Mouse (Mus musculus) stomach, embryonic 15.5 days (tissue): ENCODE measurements around the gene Pla2g5. TPM values are rescaled to one million over a fixed set of nuclear protein-coding genes. Genes with fewer than 3 reads are reported as not detected.

ENCODE experiments used
- ATAC-seq: fragments of 200-750 bp; cut with Nextera tagmentation; 2 replicates; pipeline ENCODE4 v1.8.0; 2017; ENCODE audit warnings: low read depth, moderate number of reproducible peaks, moderate TSS enrichment; ENCODE audit not compliant: insufficient read depth, low FRiP score
- H3K27ac ChIP-seq: fragments of 300-500 bp; sonication (generic); 2 replicates; pipeline ENCODE4 v1.5.1; 2015; ENCODE audit warnings: mild to moderate bottlenecking, inconsistent platforms
- H3K27me3 ChIP-seq: fragments of 300-500 bp; sonication (generic); replicated peaks from 2 replicates; pipeline ENCODE4 v1.6.1; 2015; ENCODE audit warnings: inconsistent platforms
- H3K36me3 ChIP-seq: fragments of 300-500 bp; sonication (generic); 2 replicates; pipeline ENCODE4 v1.6.1; 2015; ENCODE audit warnings: inconsistent platforms
- H3K4me1 ChIP-seq: fragments of 300-500 bp; sonication (generic); 2 replicates; pipeline ENCODE4 v1.6.1; 2015; ENCODE audit warnings: inconsistent platforms
- H3K4me2 ChIP-seq: fragments of 300-500 bp; sonication (generic); 2 replicates; pipeline ENCODE4 v1.6.1; 2015; ENCODE audit warnings: mild to moderate bottlenecking, inconsistent platforms
- H3K4me3 ChIP-seq: fragments of 300-500 bp; sonication (generic); replicated peaks from 2 replicates; pipeline ENCODE4 v1.5.1; 2015; ENCODE audit warnings: inconsistent platforms
- H3K9ac ChIP-seq: fragments of 300-500 bp; sonication (generic); 2 replicates; pipeline ENCODE4 v1.6.1; 2015; ENCODE audit warnings: inconsistent platforms
- H3K9me3 ChIP-seq: fragments of 300-500 bp; sonication (generic); 2 replicates; pipeline ENCODE4 v1.6.1; 2016; ENCODE audit warnings: inconsistent platforms
- WGBS: fragments of 180-500 bp; shearing (Covaris S2); methylation state at CpG from one replicate; pipeline ENCODE4 v1.1.7; 2015; 5-methylcytosine and 5-hydroxymethylcytosine counted together
- polyA plus RNA-seq: library from polyadenylated mRNA; unstranded; fragments of >200 nt; fragmentation: Nextera tagmentation; extraction: Ambion mirVana; gene quantifications from 2 replicates; pipeline ENCODE4 v1.2.1, GENCODE M21; 2015

Pla2g5 gene
- polyA plus RNA-seq, 1 experiment from 2014 or later = 0.18 TPM

- Histone ChIP-seq H3K36me3 (no peaks in the 10 kb centered on the region), H3K27ac (no peak overlapping the region), H3K9me3 (no peaks in the 10 kb centered on the region), H3K9ac (no peak overlapping the region), H3K4me2 (no peak overlapping the region), H3K4me3 (no peak overlapping the region), H3K4me1 (0 out of 2 replicates have a peak, but pooled peaks cover 11% of the 10 kb centered on the region), H3K27me3 (no peaks in the 10 kb centered on the region)
- 57% methylated on average over 2 of the region's 2 CpGs for WGBS
- ATAC-seq = no peak
These were observed 70.0 kb downstream of the Pla2g5 start for GRCm38 (mm10) chr4:138793276-138793675.

DNA sequence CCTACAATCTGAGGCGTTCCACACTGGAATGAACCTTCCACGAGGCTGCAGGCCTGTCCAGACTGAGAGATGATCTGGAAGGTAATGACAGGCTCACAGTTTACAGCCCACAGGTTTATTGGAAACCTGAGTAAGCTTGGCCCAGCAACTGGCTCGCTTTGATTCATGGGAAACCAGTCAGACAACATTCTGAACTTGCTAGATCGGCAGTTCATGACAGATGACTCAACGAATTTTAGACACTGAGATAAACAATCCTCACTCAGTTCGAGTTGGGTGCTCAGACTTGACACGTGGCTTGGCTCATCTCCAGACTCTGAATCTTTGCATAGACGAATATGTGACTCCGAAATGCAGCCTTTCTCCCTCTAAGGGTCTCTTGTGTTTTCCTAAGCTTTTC is 70.7 kb downstream of the Pla2g5 start:
- H3K36me3 ChIP-seq = no peaks in the 10 kb centered on the region
- H3K4me3 ChIP-seq = no peak overlapping the region
- H3K4me1 ChIP-seq = 0 out of 2 replicates have a peak, but pooled peaks cover 11% of the 10 kb centered on the region
- ATAC-seq = peak; percentile 58
- no peak overlapping the region for H3K9ac ChIP-seq
- 0 out of 2 replicates have a peak overlapping the region, but pooled peaks have one; percentile 10 for H3K27ac ChIP-seq
- WGBS = 24% methylated on average over 9 of the region's 9 CpGs
- no peak overlapping the region for H3K4me2 ChIP-seq
- H3K27me3 ChIP-seq = no peaks in the 10 kb centered on the region
- H3K9me3 ChIP-seq = no peaks in the 10 kb centered on the region

- Histone ChIP-seq H3K27me3 (no peaks in the 10 kb centered on the region), H3K27ac (no peak overlapping the region), H3K4me1 (0 out of 2 replicates have a peak, but pooled peaks cover 7% of the 10 kb centered on the region), H3K4me3 (no peak overlapping the region), H3K4me2 (no peak overlapping the region), H3K9me3 (no peaks in the 10 kb centered on the region), H3K9ac (no peak overlapping the region), H3K36me3 (no peaks in the 10 kb centered on the region)
- 56% methylated on average over 6 of the region's 6 CpGs for WGBS
- ATAC-seq = no peak
These were observed 71.8 kb downstream of the Pla2g5 start for GRCm38 (mm10) chr4:138791452-138791851.

DNA sequence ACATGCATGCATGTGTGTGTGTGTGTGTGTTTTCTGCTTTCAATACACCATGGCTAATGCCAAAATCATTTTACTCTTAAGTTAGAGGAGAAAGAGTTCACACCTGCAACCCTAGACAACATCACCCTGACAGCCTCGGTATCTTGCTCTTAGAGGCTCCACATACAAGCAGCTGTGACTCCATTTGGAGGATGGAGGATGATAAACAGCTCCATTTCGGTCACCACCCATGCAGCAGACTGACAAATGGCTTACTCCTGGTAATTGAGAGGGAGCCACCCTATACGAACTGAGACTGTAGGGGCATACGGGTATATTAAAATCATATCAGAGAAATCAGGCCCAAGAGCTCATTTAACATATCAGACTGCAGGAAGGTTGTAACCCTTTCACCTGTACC is 74.9 kb downstream of the Pla2g5 start:
- Histone ChIP-seq H3K27ac (no peak overlapping the region), H3K4me2 (no peak overlapping the region), H3K9ac (no peak overlapping the region), H3K4me3 (no peak overlapping the region), H3K36me3 (no peaks in the 10 kb centered on the region), H3K9me3 (no peaks in the 10 kb centered on the region), H3K4me1 (0 out of 2 replicates have a peak, but pooled peaks cover 6% of the 10 kb centered on the region), H3K27me3 (no peaks in the 10 kb centered on the region)
- no peak for ATAC-seq
- WGBS = 63% methylated on average over 4 of the region's 4 CpGs

DNA sequence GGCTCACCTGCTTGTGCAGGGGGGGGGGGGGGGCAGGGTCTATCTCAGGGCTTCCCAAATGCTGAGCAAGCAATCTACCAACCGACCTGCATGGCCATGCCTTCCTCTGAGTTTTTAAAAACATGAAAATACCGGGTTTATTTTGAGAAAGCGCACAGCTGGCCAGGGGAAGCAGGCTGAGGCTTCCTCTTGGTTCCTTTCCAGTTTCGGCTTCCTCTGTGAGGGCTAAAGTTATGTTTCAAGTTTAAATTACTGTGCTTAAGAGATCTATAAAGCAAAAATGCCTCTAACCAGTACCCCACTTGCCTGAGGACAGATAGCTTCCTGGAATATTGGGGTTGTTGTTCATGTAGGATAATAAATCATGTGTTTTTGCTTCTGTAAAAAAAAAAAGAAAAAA is 77.1 kb downstream of the Pla2g5 start:
- no peaks in the 10 kb centered on the region for H3K27me3 ChIP-seq
- H3K27ac ChIP-seq = no peak overlapping the region
- no peaks in the 10 kb centered on the region for H3K9me3 ChIP-seq
- 36% methylated on average over 4 of the region's 4 CpGs for WGBS
- H3K36me3 ChIP-seq = no peaks in the 10 kb centered on the region
- peak; percentile 2; the same call in 1 of the 2 replicates for ATAC-seq
- no peaks in the 10 kb centered on the region for H3K4me1 ChIP-seq
- no peak overlapping the region for H3K9ac ChIP-seq
- no peak overlapping the region for H3K4me2 ChIP-seq
- no peak overlapping the region for H3K4me3 ChIP-seq

- H3K9ac ChIP-seq = no peak overlapping the region
- H3K27me3 ChIP-seq = no peaks in the 10 kb centered on the region
- peak; percentile 22; the same call in 1 of the 2 replicates for ATAC-seq
- H3K4me1 ChIP-seq = no peaks in the 10 kb centered on the region; the same call in 1 of the 2 replicates
- no peaks in the 10 kb centered on the region for H3K36me3 ChIP-seq
- 47% methylated on average over 4 of the region's 4 CpGs for WGBS
- no peaks in the 10 kb centered on the region for H3K9me3 ChIP-seq
- H3K4me2 ChIP-seq = no peak overlapping the region
- H3K4me3 ChIP-seq = no peak overlapping the region
- H3K27ac ChIP-seq = no peak overlapping the region
These were observed 77.6 kb downstream of the Pla2g5 start for GRCm38 (mm10) chr4:138785721-138786120.

DNA sequence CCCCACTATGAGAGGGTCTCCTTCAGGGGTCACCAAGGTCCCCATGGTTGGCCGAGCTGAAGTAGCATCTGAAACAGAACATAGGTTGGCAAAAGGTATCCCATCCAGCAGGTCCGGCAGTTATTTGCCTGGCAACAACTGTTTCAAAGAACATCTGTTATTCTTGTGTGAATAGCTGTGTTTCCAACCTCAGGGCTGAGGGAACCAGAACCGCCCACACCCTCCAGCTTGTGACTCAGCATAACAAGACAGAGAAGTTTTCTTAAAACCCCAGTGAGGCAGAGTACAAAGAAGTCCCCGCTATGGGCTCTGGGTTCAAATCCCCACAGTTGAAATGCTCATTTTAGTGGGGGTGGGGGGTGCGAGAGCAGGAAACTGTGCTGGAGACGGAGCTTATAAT is 81.2 kb downstream of the Pla2g5 start:
- H3K4me1 ChIP-seq = peaks cover 6% of the 10 kb centered on the region; the same call in 1 of the 2 replicates
- no peaks in the 10 kb centered on the region for H3K27me3 ChIP-seq
- H3K4me3 ChIP-seq = no peak overlapping the region
- ATAC-seq = no peak
- no peaks in the 10 kb centered on the region for H3K9me3 ChIP-seq
- H3K27ac ChIP-seq = no peak overlapping the region
- H3K36me3 ChIP-seq = no peaks in the 10 kb centered on the region
- WGBS = 74% methylated on average over 6 of the region's 6 CpGs
- no peak overlapping the region for H3K9ac ChIP-seq
- no peak overlapping the region for H3K4me2 ChIP-seq

DNA sequence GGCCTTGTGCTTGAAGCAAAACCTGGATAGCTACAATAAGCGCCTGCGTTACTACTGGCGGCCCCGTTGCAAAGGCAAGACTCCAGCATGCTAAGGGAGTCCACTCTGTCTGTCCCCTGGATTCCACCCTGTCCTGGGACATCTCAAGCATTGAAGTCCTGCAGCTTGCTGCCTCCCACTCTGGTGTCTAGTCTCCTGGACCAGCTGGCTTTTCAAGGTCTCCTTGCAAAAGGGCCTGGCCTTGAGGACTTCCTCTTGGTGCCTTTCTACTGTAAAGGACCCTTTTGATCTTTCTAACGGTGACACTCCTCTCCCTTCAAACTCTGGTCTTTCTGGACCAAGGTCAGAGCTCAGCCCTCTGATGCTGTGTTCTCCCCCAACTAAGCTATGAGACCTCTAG is 83.0 kb downstream of the Pla2g5 start:
- no peak overlapping the region for H3K4me3 ChIP-seq
- no peak for ATAC-seq
- WGBS = 80% methylated on average over 5 of the region's 5 CpGs
- no peak overlapping the region for H3K9ac ChIP-seq
- no peaks in the 10 kb centered on the region for H3K27me3 ChIP-seq
- no peaks in the 10 kb centered on the region for H3K9me3 ChIP-seq
- H3K4me2 ChIP-seq = no peak overlapping the region
- H3K27ac ChIP-seq = no peak overlapping the region
- no peaks in the 10 kb centered on the region for H3K36me3 ChIP-seq
- peaks cover 6% of the 10 kb centered on the region; the same call in 1 of the 2 replicates for H3K4me1 ChIP-seq

DNA sequence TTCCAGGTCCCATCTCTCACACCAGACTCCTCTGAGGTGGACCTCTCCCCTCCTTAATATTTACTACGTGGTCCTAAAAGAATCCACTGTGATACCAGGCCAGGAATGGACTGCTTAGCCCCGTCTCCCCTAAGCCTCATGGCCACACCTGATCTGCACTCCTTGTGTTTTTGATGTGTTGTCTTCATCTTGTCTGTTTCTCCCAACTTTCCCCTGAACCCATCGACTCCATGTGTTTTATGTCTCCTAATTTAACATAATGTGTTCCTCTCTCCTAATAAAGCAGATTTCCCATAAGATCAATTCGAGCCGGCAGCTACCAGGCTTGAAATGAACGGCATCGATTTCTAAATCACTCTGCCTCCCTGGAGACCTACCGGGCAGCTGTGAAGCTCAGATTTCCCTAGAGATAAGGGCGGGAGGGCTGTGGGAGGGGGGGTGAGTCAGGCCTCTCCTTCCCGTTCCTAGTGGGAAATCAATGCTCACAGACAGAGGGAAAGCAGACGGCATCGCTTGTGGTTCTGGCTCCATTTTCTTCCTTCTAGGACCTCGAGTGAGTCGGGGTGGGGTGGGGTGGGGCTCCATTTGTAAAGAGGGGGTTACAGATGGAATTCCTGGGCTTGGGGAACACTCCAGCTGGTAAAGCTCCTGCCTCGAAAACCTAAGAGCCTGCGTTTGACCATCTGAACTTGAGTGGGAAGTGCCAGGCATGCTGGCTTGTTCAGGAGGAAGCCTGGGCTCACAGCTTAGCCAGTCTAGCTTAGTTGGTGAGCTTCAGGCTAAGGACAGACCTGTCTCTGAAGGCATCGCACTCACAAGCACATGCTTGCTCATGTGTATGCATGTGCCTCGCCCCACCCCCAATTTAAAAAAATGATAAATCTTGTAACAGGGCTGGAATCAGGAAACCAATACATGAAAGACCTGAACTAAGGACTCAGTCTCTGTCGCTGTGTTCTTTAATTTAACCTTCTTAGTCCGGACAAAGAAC is 85.6 kb downstream of the Pla2g5 start:
- Histone ChIP-seq H3K9ac (no peak overlapping the region), H3K36me3 (no peaks in the 10 kb centered on the region), H3K27ac (no peak overlapping the region), H3K27me3 (no peaks in the 10 kb centered on the region), H3K4me1 (peaks cover 6% of the 10 kb centered on the region; the same call in 1 of the 2 replicates), H3K9me3 (no peaks in the 10 kb centered on the region), H3K4me3 (no peak overlapping the region), H3K4me2 (no peak overlapping the region)
- WGBS = 32% methylated on average over 20 of the region's 20 CpGs
- no peak for ATAC-seq

DNA sequence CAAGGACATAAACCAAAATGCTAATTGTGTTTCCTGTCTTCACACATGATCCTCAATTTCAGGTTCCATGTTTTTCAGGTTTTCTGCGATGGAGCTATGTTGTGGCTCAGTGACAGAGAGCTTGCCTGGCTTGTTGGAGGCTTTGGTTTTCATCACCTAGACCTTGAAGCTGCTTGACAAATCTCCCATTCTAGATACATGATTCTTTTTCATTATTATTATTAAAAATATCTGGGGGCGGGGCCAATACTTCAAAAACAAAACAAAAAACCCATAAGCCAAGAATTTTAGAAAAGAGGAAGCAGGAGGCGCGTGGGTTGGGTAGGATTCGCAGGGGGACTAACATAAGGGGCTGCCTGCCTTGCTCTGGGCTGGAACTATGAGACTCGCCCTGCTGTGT is 87.8 kb downstream of the Pla2g5 start, which contains the start of gene Pla2g2d:
Pla2g2d (plus strand) TSS at position 301 of the 400 bp plus-strand sequence.
- no peak within 1 kb of the TSS for H3K9ac ChIP-seq
- no peaks in the 10 kb centered on the region for H3K9me3 ChIP-seq
- no peak for ATAC-seq
- H3K4me1 ChIP-seq = 0 out of 2 replicates have a peak, but pooled peaks cover 6% of the 10 kb centered on the region
- H3K4me3 ChIP-seq = no peak within 1 kb of the TSS
- no peaks in the 10 kb centered on the region for H3K27me3 ChIP-seq
- H3K27ac ChIP-seq = no peak within 1 kb of the TSS
- no peak within 1 kb of the TSS for H3K4me2 ChIP-seq
- 74% methylated on average over 6 of the region's 6 CpGs for WGBS
- H3K36me3 ChIP-seq = no peaks in the 10 kb centered on the region

GRCm38 (mm10) chr4:138772386-138772785 is 90.9 kb downstream of the Pla2g5 start:
- H3K36me3 ChIP-seq = no peaks in the 10 kb centered on the region
- no peak overlapping the region for H3K4me2 ChIP-seq
- no peaks in the 10 kb centered on the region for H3K9me3 ChIP-seq
- no peak overlapping the region for H3K9ac ChIP-seq
- no peaks in the 10 kb centered on the region for H3K27me3 ChIP-seq
- no peak overlapping the region for H3K27ac ChIP-seq
- WGBS = 71% methylated on average over 5 of the region's 5 CpGs
- ATAC-seq = no peak
- no peaks in the 10 kb centered on the region for H3K4me1 ChIP-seq
- no peak overlapping the region for H3K4me3 ChIP-seq

GRCm38 (mm10) chr4:138771970-138772369 is 91.3 kb downstream of the Pla2g5 start:
- whole genome bisulfite sequencing = 55% methylated on average over 10 of the region's 10 CpGs
- Histone ChIP-seq H3K27me3 (no peaks in the 10 kb centered on the region), H3K9ac (no peak overlapping the region), H3K4me3 (no peak overlapping the region), H3K9me3 (no peaks in the 10 kb centered on the region), H3K4me2 (0 out of 2 replicates have a peak overlapping the region, but pooled peaks have one; percentile 11), H3K36me3 (no peaks in the 10 kb centered on the region), H3K27ac (peak overlapping the region; percentile 67; the same call in 1 of the 2 replicates), H3K4me1 (no peaks in the 10 kb centered on the region)
- peak; percentile 90 for ATAC-seq
